Mouse (Mus musculus) ES-E14 (cell line): ENCODE results near the gene Mrps6.

ENCODE experiments used
- CHD2 ChIP-seq: IDR thresholded peaks from 2 replicates; pipeline ENCODE4 v1.6.1; 2014; ENCODE audit warnings: mild to moderate bottlenecking, low read depth, low read length, inconsistent platforms
- HCFC1 ChIP-seq: IDR thresholded peaks from 2 replicates; pipeline ENCODE4 v1.6.1; 2012; ENCODE audit warnings: low read length, inconsistent platforms, borderline replicate concordance; ENCODE audit not compliant: insufficient read depth
- ZC3H11A ChIP-seq: IDR thresholded peaks from 2 replicates; pipeline ENCODE4 v1.6.1; 2012; ENCODE audit warnings: low read depth, mild to moderate bottlenecking, inconsistent platforms, low read length, borderline replicate concordance
- ZNF384 ChIP-seq: IDR thresholded peaks from 2 replicates; pipeline ENCODE4 v1.6.1; 2012; ENCODE audit warnings: low read depth, low read length, inconsistent platforms

- TF ChIP-seq CHD2, result no peak
- no peak for TF ChIP-seq ZC3H11A
- TF ChIP-seq ZNF384, result no peak
- TF ChIP-seq HCFC1, result no peak
These were observed 56.7 kb downstream of the Mrps6 start for GRCm38 (mm10) chr16:92114706-92115241.
